Mouse (Mus musculus): ENCODE data around the gene Cdk1. TPM values are rescaled to one million over a fixed set of nuclear protein-coding genes. Genes with fewer than 3 reads are reported as not detected.
A peak's percentile ranks its signal among the peaks of the same experiment; 100 is the strongest.

The Cdk1 gene
- polyA plus RNA-seq, 1 experiment = 147 TPM

DNA sequence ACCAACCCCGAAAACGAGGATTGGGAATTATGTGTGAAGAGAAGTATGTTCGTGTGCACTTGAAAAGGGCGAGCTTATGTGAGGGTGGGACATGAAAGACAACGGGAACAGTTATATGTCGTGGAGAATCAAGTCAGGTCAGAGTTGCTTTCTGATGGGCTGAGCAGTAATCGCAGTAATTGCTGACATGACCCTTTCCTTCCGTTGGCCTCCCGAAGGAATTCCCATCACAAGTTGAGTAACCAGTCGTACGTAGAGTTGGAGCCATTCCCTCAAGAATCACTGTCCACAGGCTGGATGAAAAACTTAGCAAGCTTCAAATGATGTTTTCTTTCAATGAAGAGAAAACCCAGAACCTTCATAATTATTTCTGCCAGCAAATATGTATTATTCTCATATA, 31.9 kb upstream of the Cdk1 start:
- H3K4me1 ChIP-seq (ENCODE audit: control insufficient read depth, insufficient read depth, low read length) = no peaks in the 10 kb centered on the region; the same call in 1 of the 2 replicates
- H3K4me3 ChIP-seq (replicated peaks; ENCODE audit: control insufficient read depth, low read depth, low read length) = no peak overlapping the region
- H3K27ac ChIP-seq (ENCODE audit: control insufficient read depth, insufficient read depth, low read depth, low read length, poor library complexity) = no peak overlapping the region
- 80% methylated on average over 11 of the region's 11 CpGs for WGBS
- TF ChIP-seq POLR2A (IDR thresholded peaks at IDR 0.05; ENCODE audit: borderline replicate concordance, control insufficient read depth, low read depth, low read length) (no peak), CTCF (IDR thresholded peaks at IDR 0.05; ENCODE audit: control insufficient read depth, insufficient read depth, low read length) (no peak)

DNA sequence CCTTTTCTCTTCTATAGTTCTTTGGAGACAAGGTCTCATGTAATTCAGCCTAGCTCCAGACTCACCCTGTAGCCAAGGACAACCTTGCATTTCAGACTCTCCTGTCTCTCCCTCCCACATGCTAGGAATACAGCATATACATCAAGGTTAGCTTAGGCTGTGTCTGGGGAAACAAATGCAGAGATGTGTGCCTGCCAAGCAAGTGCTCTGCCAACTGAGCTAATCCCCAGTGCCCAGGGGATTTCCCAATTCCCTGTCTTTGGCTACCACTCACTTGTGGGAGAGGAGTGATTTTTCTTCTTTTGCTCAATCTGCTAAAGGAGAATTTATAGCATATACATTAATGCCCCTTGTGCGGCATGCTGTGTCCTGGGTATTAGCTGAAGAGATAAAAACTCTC, 30.4 kb upstream of the Cdk1 start:
- H3K4me1 ChIP-seq (ENCODE audit: control insufficient read depth, insufficient read depth, low read length) = no peaks in the 10 kb centered on the region; the same call in 1 of the 2 replicates
- 82% methylated on average over 1 of the region's 1 CpGs for WGBS
- H3K27ac ChIP-seq (ENCODE audit: control insufficient read depth, insufficient read depth, low read depth, low read length, poor library complexity) = no peak overlapping the region
- TF ChIP-seq POLR2A (IDR thresholded peaks at IDR 0.05; ENCODE audit: borderline replicate concordance, control insufficient read depth, low read depth, low read length) = no peak
- TF ChIP-seq CTCF (IDR thresholded peaks at IDR 0.05; ENCODE audit: control insufficient read depth, insufficient read depth, low read length) = no peak
- H3K4me3 ChIP-seq (replicated peaks; ENCODE audit: control insufficient read depth, low read depth, low read length) = no peak overlapping the region

DNA sequence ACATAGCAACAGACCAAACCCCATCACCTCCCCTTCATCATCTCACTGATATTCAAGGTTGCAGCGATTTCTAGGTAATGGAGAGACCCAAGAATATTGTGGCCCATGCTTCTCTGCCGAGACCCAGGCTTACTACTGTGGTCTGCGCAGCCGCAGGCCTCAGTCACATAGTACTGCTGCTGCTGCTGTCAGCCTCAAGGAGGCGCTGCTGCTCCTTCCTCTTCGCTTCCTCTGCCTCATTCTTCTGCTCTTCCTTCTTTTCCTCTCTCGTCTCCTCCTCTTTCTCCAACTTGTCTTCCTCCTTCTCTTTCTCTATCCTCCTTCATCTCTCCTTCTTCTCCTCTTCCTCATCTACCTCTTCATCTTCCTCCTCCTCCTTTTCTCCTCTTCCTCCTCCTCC, 22.4 kb upstream of the Cdk1 start:
- TF ChIP-seq POLR2A (IDR thresholded peaks at IDR 0.05; ENCODE audit: borderline replicate concordance, control insufficient read depth, low read depth, low read length) (no peak), CTCF (IDR thresholded peaks at IDR 0.05; ENCODE audit: control insufficient read depth, insufficient read depth, low read length) (no peak)
- no peaks in the 10 kb centered on the region for H3K4me1 ChIP-seq (ENCODE audit: control insufficient read depth, insufficient read depth, low read length)
- WGBS = 71% methylated on average over 7 of the region's 7 CpGs
- H3K27ac ChIP-seq (ENCODE audit: control insufficient read depth, insufficient read depth, low read depth, low read length, poor library complexity) = no peak overlapping the region
- no peak overlapping the region for H3K4me3 ChIP-seq (replicated peaks; ENCODE audit: control insufficient read depth, low read depth, low read length)

DNA sequence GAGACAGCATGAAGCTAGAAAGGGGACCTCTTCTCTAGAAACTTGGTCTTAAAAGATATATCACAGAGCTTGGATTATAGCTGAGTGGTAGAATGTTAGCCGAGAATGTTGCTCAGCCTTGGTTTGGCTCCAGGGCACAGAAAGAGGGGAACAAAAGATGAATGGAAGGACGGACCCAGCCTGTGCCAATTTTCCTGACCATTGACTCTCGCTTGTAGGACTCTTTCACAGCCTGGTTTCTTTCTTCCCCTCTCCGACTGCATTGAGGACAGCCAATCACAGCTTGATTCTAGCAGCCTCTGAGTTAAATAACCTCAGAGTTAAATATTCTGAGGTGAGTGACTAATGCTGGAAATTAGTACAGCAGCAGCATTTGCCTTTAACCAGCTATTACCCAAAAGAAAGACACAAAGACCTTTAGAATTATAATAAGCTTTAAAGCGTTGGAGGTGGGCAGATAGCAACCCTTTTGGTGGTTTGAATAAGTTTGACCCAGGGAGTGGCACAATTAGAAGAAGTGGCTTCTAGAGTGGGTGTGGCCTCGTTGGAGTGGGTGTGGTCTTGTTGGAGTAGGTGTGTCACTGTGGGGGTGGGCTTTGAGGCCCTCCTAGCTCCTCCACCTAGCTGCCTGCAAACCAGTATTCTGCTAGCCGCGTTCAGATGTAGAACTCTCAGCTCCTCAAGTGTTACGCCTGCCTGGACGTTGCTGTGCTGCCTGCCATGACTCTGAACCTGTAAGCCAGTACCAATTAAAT, 21.2 kb upstream of the Cdk1 start:
- WGBS = 73% methylated on average over 10 of the region's 10 CpGs
- Histone ChIP-seq H3K27ac (ENCODE audit: control insufficient read depth, insufficient read depth, low read depth, low read length, poor library complexity) (no peak overlapping the region), H3K4me1 (ENCODE audit: control insufficient read depth, insufficient read depth, low read length) (no peaks in the 10 kb centered on the region), H3K4me3 (replicated peaks; ENCODE audit: control insufficient read depth, low read depth, low read length) (no peak overlapping the region)
- TF ChIP-seq POLR2A (IDR thresholded peaks at IDR 0.05; ENCODE audit: borderline replicate concordance, control insufficient read depth, low read depth, low read length) = no peak
- TF ChIP-seq CTCF (IDR thresholded peaks at IDR 0.05; ENCODE audit: control insufficient read depth, insufficient read depth, low read length) = no peak

DNA sequence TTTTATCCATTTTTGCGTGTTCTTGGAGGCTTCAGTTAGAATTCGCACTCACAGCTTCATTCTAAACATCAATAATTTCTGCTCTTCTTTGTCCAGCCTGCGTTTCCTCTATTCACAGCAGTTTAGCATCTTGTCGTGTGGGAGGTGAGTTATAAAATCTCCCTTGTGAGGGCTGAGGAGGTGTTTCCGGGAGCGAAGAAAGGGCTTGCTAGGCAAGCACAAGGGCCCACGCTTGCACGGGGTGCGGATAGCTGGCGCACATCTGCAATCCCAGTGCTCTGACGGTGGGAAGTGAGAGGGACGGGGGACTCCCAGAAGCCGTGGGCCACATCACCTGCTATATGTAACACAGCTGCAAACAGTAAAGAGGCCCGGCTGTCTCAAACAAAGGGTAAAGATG, 19.3 kb upstream of the Cdk1 start:
- 86% methylated on average over 14 of the region's 14 CpGs for WGBS
- no peak for TF ChIP-seq POLR2A (IDR thresholded peaks at IDR 0.05; ENCODE audit: borderline replicate concordance, control insufficient read depth, low read depth, low read length)
- no peak for TF ChIP-seq CTCF (IDR thresholded peaks at IDR 0.05; ENCODE audit: control insufficient read depth, insufficient read depth, low read length)

DNA sequence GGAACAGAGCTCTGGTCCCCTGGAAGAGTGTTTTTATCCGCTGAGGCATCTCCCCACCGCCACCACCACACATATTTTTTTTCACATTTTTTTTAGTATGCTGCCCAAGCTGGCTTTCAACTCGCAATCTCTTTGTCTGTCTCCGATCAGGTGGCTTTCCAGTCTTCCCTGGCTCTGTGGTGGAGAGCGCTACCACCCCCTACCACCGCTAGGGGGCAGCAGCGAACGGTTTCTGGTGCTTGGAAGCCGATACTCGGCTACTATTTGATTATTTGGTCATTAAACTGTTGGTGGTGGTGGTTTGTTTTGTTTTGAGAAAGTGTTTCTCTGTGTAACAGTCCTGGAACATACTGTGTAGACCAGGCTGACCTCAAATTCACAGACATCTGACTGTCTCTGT, 18.7 kb upstream of the Cdk1 start:
- TF ChIP-seq POLR2A (IDR thresholded peaks at IDR 0.05; ENCODE audit: borderline replicate concordance, control insufficient read depth, low read depth, low read length) = no peak
- peak; percentile 63 for TF ChIP-seq CTCF (IDR thresholded peaks at IDR 0.05; ENCODE audit: control insufficient read depth, insufficient read depth, low read length)
- Histone ChIP-seq H3K27ac (ENCODE audit: control insufficient read depth, insufficient read depth, low read depth, low read length, poor library complexity) (no peak overlapping the region), H3K4me3 (replicated peaks; ENCODE audit: control insufficient read depth, low read depth, low read length) (no peak overlapping the region), H3K4me1 (ENCODE audit: control insufficient read depth, insufficient read depth, low read length) (no peaks in the 10 kb centered on the region)
- 20% methylated on average over 10 of the region's 10 CpGs for WGBS

More for the DNA sequence above, 19.3 kb upstream of the Cdk1 start:
- no peak overlapping the region for H3K27ac ChIP-seq (ENCODE audit: control insufficient read depth, insufficient read depth, low read depth, low read length, poor library complexity)
- no peak overlapping the region for H3K4me3 ChIP-seq (replicated peaks; ENCODE audit: control insufficient read depth, low read depth, low read length)
- no peaks in the 10 kb centered on the region for H3K4me1 ChIP-seq (ENCODE audit: control insufficient read depth, insufficient read depth, low read length)

- no peak for TF ChIP-seq CTCF (IDR thresholded peaks at IDR 0.05; ENCODE audit: control insufficient read depth, insufficient read depth, low read length)
- no peak for TF ChIP-seq POLR2A (IDR thresholded peaks at IDR 0.05; ENCODE audit: borderline replicate concordance, control insufficient read depth, low read depth, low read length)
- H3K27ac ChIP-seq (ENCODE audit: control insufficient read depth, insufficient read depth, low read depth, low read length, poor library complexity) = no peak overlapping the region
- 75% methylated on average over 6 of the region's 6 CpGs for WGBS
- no peak overlapping the region for H3K4me3 ChIP-seq (replicated peaks; ENCODE audit: control insufficient read depth, low read depth, low read length)
- H3K4me1 ChIP-seq (ENCODE audit: control insufficient read depth, insufficient read depth, low read length) = no peaks in the 10 kb centered on the region
Measured at GRCm38 (mm10) chr10:69369321-69369720, 16.6 kb upstream of the Cdk1 start.

DNA sequence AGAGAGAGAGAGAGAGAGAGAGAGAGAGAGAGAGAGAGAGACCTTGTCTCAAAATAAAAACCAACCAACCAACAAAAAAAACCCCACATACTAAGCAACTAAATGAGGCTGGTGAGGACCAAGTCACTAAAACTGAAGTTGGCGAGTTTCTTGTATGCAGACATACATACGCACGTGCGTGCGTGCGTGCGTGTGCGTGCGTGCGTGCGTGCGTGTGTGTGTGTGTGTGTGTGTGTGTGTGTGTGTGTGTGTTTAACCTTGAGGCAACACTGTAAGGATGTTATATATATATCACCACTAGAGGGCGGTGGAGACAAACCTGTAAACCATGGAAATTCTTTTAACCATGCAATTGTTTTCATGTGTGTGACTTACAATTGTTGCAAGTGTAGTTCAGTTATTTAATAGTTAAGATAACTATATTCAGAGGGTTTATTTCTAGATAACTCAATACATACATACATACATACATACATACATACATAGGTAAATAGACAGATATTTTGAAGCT, 14.2 kb upstream of the Cdk1 start:
- no peak for TF ChIP-seq POLR2A (IDR thresholded peaks at IDR 0.05; ENCODE audit: borderline replicate concordance, control insufficient read depth, low read depth, low read length)
- no peak for TF ChIP-seq CTCF (IDR thresholded peaks at IDR 0.05; ENCODE audit: control insufficient read depth, insufficient read depth, low read length)
- WGBS = 86% methylated on average over 13 of the region's 13 CpGs
- no peaks in the 10 kb centered on the region for H3K4me1 ChIP-seq (ENCODE audit: control insufficient read depth, insufficient read depth, low read length)
- H3K4me3 ChIP-seq (replicated peaks; ENCODE audit: control insufficient read depth, low read depth, low read length) = no peak overlapping the region
- H3K27ac ChIP-seq (ENCODE audit: control insufficient read depth, insufficient read depth, low read depth, low read length, poor library complexity) = no peak overlapping the region
